Mouse (Mus musculus): Measurements from ENCODE around the gene Rcvrn.

- TF ChIP-seq CTCF (IDR thresholded peaks at IDR 0.05; ENCODE audit: low read depth) = no peak
- TF ChIP-seq EP300 (IDR thresholded peaks at IDR 0.05; ENCODE audit: low read depth) = no peak
These were observed 15.8 kb upstream of the Rcvrn start for GRCm38 (mm10) chr11:67679300-67679699.
